Mouse (Mus musculus): ENCODE measurements around the gene Ncoa1.

GRCm38 (mm10) chr12:4391256-4391655 lies 85.7 kb downstream of the Ncoa1 start:
- TF ChIP-seq CTCF (IDR thresholded peaks at IDR 0.05; ENCODE audit: low read depth, low read length) (no peak), POLR2A (IDR thresholded peaks at IDR 0.05; ENCODE audit: insufficient read depth, low read length) (no peak), EP300 (IDR thresholded peaks at IDR 0.05; ENCODE audit: insufficient read depth, low read depth, low read length) (no peak)
